Mouse (Mus musculus) thymus, postnatal 14 days (tissue): ENCODE measurements around the gene Cckar.

Experiments
- DNase-seq: peaks from one replicate; pipeline ENCODE4 v3.0.0; 2021

Cckar gene

GRCm38 (mm10) chr5:53671507-53671906 lies 36.0 kb downstream of the Cckar start:
- no peak for DNase-seq

DNA sequence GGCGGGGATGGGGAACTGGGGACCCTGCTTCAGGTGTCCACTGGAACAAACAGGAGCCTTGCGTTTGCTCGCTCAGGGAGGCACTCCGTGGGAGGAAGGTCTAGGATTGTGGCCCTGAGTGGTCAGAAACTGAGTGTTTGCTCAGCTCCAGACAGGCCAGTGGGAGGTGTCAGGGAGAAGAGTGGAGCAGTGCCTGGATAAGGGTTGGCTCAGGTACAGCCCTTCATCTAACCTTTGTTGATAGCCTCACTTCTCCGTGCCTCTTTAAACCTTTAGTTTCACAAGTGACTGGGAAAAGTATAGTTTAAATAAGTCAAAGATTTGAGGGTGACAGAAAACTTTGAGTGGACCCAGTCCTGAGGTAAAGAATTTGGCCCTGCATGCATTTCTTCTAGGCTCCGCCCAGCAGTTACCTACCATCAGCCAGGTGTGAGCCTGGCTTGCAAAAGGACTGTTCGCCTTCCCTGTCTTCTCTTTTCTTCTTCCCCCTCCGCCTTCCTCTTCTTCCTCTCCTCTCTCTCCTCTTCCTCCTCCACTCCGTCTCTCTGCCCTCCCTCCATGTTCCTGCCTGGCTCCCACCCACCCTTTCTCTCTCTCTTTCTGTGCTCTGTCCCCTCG lies 37.1 kb downstream of the Cckar start:
- no peak for DNase-seq

DNA sequence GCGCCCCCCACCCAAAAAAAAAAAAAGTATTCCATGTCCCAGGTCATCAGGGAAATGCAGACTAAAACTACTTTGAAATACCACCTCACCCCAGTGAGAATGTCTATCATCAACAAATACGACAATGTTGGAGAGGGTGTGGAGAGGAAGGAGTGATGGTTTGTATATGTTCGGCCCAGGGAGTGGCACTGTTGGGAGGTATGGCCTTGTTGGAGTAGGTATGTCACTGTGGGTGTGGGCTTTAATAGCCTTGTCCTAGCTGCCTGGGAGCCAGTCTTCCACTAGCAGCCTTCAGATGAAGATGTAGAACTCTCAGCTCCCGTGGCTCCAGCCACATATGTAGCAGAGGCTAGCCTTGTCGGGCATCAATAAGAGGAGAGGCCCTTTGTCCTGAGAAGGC lies 39.5 kb downstream of the Cckar start:
- DNase-seq: no peak

DNA sequence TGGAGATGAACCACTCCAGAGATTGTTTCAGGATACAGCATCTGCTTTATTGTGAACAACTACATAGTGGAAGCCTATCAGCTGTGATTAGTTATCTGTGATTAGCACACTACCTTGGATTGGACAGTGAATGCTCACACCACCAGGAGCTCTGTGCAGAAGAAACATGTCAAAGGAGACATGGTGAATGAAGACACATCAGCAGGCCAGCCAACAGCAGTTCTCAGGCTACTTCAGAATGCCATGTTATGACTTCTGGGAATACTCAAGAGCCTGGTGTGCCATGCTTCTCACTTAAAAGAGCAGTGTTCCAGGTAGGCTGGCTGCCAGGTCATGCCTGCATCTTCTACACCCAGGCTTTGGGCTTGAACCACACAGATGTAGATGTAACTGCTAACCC lies 43.8 kb downstream of the Cckar start:
- no peak for DNase-seq

GRCm38 (mm10) chr5:53662413-53662812 lies 45.1 kb downstream of the Cckar start:
- no peak for DNase-seq

DNA sequence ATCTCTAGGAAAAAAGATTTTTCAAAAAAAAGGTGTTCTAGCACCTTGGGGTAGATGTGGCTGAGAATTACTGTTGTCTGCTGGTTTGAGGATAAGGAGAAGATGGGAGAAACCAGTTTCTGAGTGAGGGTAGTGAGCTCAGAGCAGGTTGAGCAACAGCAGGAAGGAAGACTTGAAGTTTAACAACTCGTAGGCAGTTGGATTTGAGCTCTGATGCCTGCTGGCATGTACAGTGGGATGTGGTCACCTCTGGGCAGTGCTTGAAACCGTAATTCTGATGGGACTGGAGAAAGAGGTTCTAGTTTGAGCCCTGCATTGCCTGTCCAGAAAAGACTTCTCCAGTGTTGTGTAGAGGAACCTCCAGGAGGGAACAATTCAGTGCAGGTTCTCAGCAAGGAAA lies 46.0 kb downstream of the Cckar start:
- DNase-seq: no peak

DNA sequence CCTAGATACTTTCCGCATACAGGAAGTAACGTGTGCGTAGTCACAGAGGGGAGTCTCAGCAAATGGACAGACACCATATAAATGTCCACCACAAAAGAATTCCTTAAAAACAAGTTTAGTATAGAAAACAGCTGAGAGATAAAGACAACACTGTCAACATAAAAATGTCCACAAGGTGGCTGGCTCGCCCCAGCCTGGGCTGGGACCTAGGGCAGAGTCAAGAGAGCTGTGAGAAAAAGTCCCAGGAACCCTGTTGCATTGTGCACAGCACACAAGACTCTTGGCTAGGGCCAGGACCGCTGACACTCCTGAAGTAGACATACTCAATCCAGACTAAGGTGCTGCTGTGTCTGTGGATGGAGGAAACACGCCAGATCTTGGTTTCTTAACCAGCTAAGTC lies 49.6 kb downstream of the Cckar start:
- DNase-seq: no peak

DNA sequence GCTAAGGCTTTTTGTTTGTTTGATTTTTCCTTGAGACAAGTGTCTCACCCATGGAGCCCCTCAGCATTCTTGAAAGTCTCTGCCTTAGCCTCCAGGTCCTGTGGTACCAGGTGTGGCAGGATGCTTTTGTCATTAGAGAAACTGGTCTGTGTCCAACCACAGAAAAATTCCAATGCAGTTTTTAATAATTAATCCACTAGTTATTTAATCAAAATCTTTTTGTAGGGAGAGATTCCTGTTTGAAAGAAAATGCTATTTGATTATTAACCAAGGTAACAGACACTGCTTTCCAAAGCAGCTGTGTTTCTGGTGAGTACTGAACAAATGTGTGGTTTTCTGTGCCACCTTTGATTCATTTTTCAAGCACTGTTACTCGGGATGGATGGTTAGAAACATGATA lies 50.9 kb downstream of the Cckar start:
- DNase-seq: no peak
